Mouse (Mus musculus) bone marrow, adult 2 months (tissue): ENCODE measurements around the gene Rbm4.

Source experiments
- CTCF ChIP-seq: fragments of 200-500 bp; IDR thresholded peaks from 2 replicates; pipeline ENCODE4 v1.5.1; 2011; ENCODE audit warnings: low read length, control low read depth; ENCODE audit not compliant: control insufficient read depth, insufficient read depth
- POLR2A ChIP-seq: fragments of 200-500 bp; IDR thresholded peaks from 2 replicates; pipeline ENCODE4 v1.6.1; 2011; ENCODE audit warnings: low read depth, mild to moderate bottlenecking, control low read depth, low read length, borderline replicate concordance; ENCODE audit not compliant: control insufficient read depth

DNA sequence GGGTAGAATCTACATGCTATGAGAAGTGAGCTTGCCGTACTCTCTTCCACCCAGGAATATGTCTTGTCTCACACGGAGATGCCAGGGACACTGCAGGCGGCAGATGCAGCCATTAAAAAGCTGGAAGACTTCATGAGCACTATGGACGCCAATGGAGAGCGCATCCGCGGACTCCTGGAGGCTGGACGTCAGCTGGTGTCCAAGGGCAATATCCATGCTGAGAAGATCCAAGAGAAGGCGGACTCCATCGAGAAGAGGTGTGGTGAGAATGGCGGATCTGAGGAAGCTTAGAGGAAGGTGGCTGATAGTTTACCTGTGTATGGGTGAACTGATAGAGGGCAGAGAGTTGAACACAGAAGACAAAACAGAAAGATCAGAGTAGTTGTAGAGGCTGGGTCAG, 54.6 kb downstream of the Rbm4 start:
- TF ChIP-seq CTCF = no peak
- TF ChIP-seq POLR2A = no peak
